In the genomic region with DNA sequence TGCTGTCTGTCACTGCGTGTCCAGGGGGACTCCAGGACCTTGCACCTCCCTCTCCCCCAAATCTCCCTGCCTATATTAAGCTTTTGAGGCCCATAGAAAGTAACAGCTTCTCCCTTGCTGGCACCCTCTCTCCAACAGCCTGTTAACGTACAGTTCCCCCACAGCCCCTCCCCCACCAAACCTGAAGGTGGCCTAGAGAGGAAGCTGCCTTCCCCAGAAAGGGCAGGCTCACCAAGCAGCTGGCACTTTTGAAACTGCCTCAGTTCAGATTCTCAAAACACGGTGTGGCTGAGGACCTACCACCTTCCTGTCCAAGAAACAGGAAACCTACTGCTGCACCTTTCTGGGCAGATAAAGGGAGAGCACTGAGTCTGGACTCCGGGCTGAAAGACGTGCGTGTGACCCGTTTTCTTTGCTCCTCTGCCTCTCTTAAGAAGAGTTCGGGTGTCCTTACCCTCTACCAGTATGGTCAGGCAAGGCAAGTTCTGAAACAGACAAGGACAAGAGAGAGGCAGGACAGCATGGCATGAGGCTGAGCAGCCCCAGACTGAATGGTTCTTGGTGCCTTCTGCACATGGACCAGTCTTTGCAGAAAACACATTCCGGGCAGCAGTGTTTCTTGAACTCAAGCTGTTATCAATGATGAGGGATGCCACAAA, we compare ENCODE assay signal across 8 mouse cellular contexts. TPM values are rescaled to one million over a fixed set of nuclear protein-coding genes. Genes with fewer than 3 reads are reported as not detected.
DNase-seq lines count a peak whose midpoint lies in the region; ATAC-seq lines count a peak whose summit lies in the region.

No protein-coding gene starts in this region.

- H3K4me3 ChIP-seq in neural tube, embryonic 11.5 days (ENCODE audit: low read depth, low read length): peak overlapping the region; percentile 98
- peak overlapping the region; percentile 99 for H3K4me3 ChIP-seq in embryonic facial prominence, embryonic 14.5 days (ENCODE audit: low read depth, low read length)
- peak overlapping the region; percentile 95 for H3K4me3 ChIP-seq in midbrain, embryonic 12.5 days

- H3K27ac ChIP-seq in neural tube, embryonic 11.5 days (ENCODE audit: low read depth, low read length): 0 out of 2 replicates have a peak overlapping the region, but pooled peaks have one; percentile 94
- H3K27ac ChIP-seq in embryonic facial prominence, embryonic 14.5 days (replicated peaks; ENCODE audit: low read depth, low read length): peak overlapping the region; percentile 99
- peak overlapping the region; percentile 97 for H3K27ac ChIP-seq in midbrain, embryonic 12.5 days (replicated peaks)

- no peaks in the 10 kb centered on the region for H3K9me3 ChIP-seq in neural tube, embryonic 11.5 days (ENCODE audit: control insufficient read depth, low read length)
- H3K9me3 ChIP-seq in embryonic facial prominence, embryonic 14.5 days (ENCODE audit: control insufficient read depth, low read length): no peaks in the 10 kb centered on the region
- no peaks in the 10 kb centered on the region for H3K9me3 ChIP-seq in midbrain, embryonic 12.5 days

- no peaks in the 10 kb centered on the region for H3K27me3 ChIP-seq in neural tube, embryonic 11.5 days (ENCODE audit: control insufficient read depth, insufficient read depth, low read length)
- H3K27me3 ChIP-seq in embryonic facial prominence, embryonic 14.5 days (replicated peaks; ENCODE audit: control insufficient read depth, insufficient read depth, low read length): no peaks in the 10 kb centered on the region
- no peaks in the 10 kb centered on the region for H3K27me3 ChIP-seq in midbrain, embryonic 12.5 days

- H3K4me2 ChIP-seq in neural tube, embryonic 11.5 days (ENCODE audit: low read depth): peak overlapping the region; percentile 78
- peak overlapping the region; percentile 80 for H3K4me2 ChIP-seq in embryonic facial prominence, embryonic 14.5 days (ENCODE audit: low read depth, low read length)
- peak overlapping the region; percentile 84 for H3K4me2 ChIP-seq in midbrain, embryonic 12.5 days (replicated peaks)

- ATAC-seq in neural tube, embryonic 11.5 days (ENCODE audit: insufficient read depth, low FRiP score, low TSS enrichment): no peak
- no peak for ATAC-seq in embryonic facial prominence, embryonic 14.5 days (ENCODE audit: low read depth)
- no peak for ATAC-seq in midbrain, embryonic 12.5 days (ENCODE audit: low FRiP score, low read depth)

- 72% methylated on average over 9 of the region's 9 CpGs for WGBS in neural tube, embryonic 11.5 days
- 49% methylated on average over 9 of the region's 9 CpGs for WGBS in embryonic facial prominence, embryonic 14.5 days
- WGBS in midbrain, embryonic 12.5 days: 65% methylated on average over 9 of the region's 9 CpGs

- DNase-seq in neural tube, embryonic 11.5 days (ENCODE audit: low spot score): no peak
- DNase-seq in neural tube, embryonic 10.5 days (ENCODE audit: extremely low spot score, low spot score): no peak
- DNase-seq in embryonic facial prominence, embryonic 14.5 days (ENCODE audit: low spot score): no peak
- peak; percentile 56 for DNase-seq in kidney, postnatal 10 days
- peak; percentile 81 to 90 for DNase-seq in thymus, adult 18-20 months
- no peak for DNase-seq in layer of hippocampus, postnatal 14 days (ENCODE audit: low spot score in 2 of 2)
- no peak for DNase-seq in adrenal gland, adult 18-20 months (ENCODE audit: low spot score in 2 of 2)

- no peaks in the 10 kb centered on the region for H3K36me3 ChIP-seq in neural tube, embryonic 11.5 days (ENCODE audit: control insufficient read depth, insufficient read depth, low read length)
- peaks cover 42% of the 10 kb centered on the region; the same call in 1 of the 2 replicates for H3K36me3 ChIP-seq in embryonic facial prominence, embryonic 14.5 days (ENCODE audit: control insufficient read depth, insufficient read depth, low read length)
- H3K36me3 ChIP-seq in midbrain, embryonic 12.5 days: peaks cover 33% of the 10 kb centered on the region

- peak overlapping the region; percentile 98 for H3K9ac ChIP-seq in neural tube, embryonic 11.5 days (ENCODE audit: low read length)
- peak overlapping the region; percentile 99 for H3K9ac ChIP-seq in embryonic facial prominence, embryonic 14.5 days (ENCODE audit: low read depth, low read length)
- H3K9ac ChIP-seq in midbrain, embryonic 12.5 days (replicated peaks): peak overlapping the region; percentile 97

- H3K4me1 ChIP-seq in neural tube, embryonic 11.5 days (ENCODE audit: control insufficient read depth, insufficient read depth, low read length): peaks cover 12% of the 10 kb centered on the region; the same call in 1 of the 2 replicates
- H3K4me1 ChIP-seq in embryonic facial prominence, embryonic 14.5 days (ENCODE audit: control insufficient read depth, insufficient read depth, low read length): peaks cover 18% of the 10 kb centered on the region
- peaks cover 37% of the 10 kb centered on the region for H3K4me1 ChIP-seq in midbrain, embryonic 12.5 days

RNA-seq across cellular contexts. Expression of a gene that starts 1.9 kb away (rescaled TPM):
- 123 TPM in 2 replicates for polyA plus RNA-seq in neural tube, embryonic 11.5 days (2014; fragmentation: Nextera tagmentation; extraction: Ambion mirVana)
- polyA plus RNA-seq in embryonic facial prominence, embryonic 14.5 days (2014; fragmentation: Nextera tagmentation; extraction: Ambion mirVana): 122 and 134 TPM in 2 replicates
- 142 and 147 TPM in 2 replicates for polyA plus RNA-seq in midbrain, embryonic 12.5 days (2016; fragmentation: Nextera tagmentation; extraction: Ambion mirVana)
- 10 to 100 TPM; 84.9 to 86.7 TPM for total RNA-seq in layer of hippocampus, postnatal 14 days (2021)
- 100 to 1,000 TPM; 151 to 170 TPM for total RNA-seq in adrenal gland, adult 18-20 months (2021)

RNA-seq across cellular contexts. Expression of a gene that starts 15.7 kb away (rescaled TPM):
- 39.1 and 40.6 TPM in 2 replicates for polyA plus RNA-seq in neural tube, embryonic 11.5 days (2014; fragmentation: Nextera tagmentation; extraction: Ambion mirVana)
- 26.7 and 30.2 TPM in 2 replicates for polyA plus RNA-seq in embryonic facial prominence, embryonic 14.5 days (2014; fragmentation: Nextera tagmentation; extraction: Ambion mirVana)
- 38.4 and 39.6 TPM in 2 replicates for polyA plus RNA-seq in midbrain, embryonic 12.5 days (2016; fragmentation: Nextera tagmentation; extraction: Ambion mirVana)
- 10 to 100 TPM; 25.4 to 25.7 TPM for total RNA-seq in layer of hippocampus, postnatal 14 days (2021)
- 10 to 100 TPM; 23.5 to 25.8 TPM for total RNA-seq in adrenal gland, adult 18-20 months (2021)

RNA-seq across cellular contexts. Expression of a gene that starts 44.4 kb away (rescaled TPM):
- 0.58 TPM in 2 replicates for polyA plus RNA-seq in neural tube, embryonic 11.5 days (2014; fragmentation: Nextera tagmentation; extraction: Ambion mirVana)
- polyA plus RNA-seq in embryonic facial prominence, embryonic 14.5 days (2014; fragmentation: Nextera tagmentation; extraction: Ambion mirVana): 4.7 and 7.0 TPM in 2 replicates
- 0.31 TPM in 1 of 2 replicates, not detected in the other for polyA plus RNA-seq in midbrain, embryonic 12.5 days (2016; fragmentation: Nextera tagmentation; extraction: Ambion mirVana)
- under 1 TPM; 0.72 to 0.83 TPM for total RNA-seq in layer of hippocampus, postnatal 14 days (2021)
- 10 to 100 TPM in 1 of 2 experiments, 1 to 10 TPM in 1; 8.9 to 13.5 TPM for total RNA-seq in adrenal gland, adult 18-20 months (2021)

RNA-seq across cellular contexts. Expression of a gene that starts 48.3 kb away (rescaled TPM):
- polyA plus RNA-seq in neural tube, embryonic 11.5 days (2014; fragmentation: Nextera tagmentation; extraction: Ambion mirVana): not detected in 2 replicates
- polyA plus RNA-seq in embryonic facial prominence, embryonic 14.5 days (2014; fragmentation: Nextera tagmentation; extraction: Ambion mirVana): 2.3 and 2.7 TPM in 2 replicates
- not detected in 2 replicates for polyA plus RNA-seq in midbrain, embryonic 12.5 days (2016; fragmentation: Nextera tagmentation; extraction: Ambion mirVana)
- total RNA-seq in layer of hippocampus, postnatal 14 days (2021): not detected
- 1 to 10 TPM; 1.5 to 2.4 TPM for total RNA-seq in adrenal gland, adult 18-20 months (2021)

Comparison
In these comparisons a context has a peak if more than half of its experiments do, and no peak if none do; other contexts are left out.
1. DNase-seq: peak in kidney, postnatal 10 days (single experiment) and thymus, adult 18-20 months (2 of 2); none in neural tube, embryonic 11.5 days (single experiment), neural tube, embryonic 10.5 days (single experiment), embryonic facial prominence, embryonic 14.5 days (single experiment), layer of hippocampus, postnatal 14 days (0 of 2) and adrenal gland, adult 18-20 months (0 of 2).
2. Peak in every context shown above with its lines, with median percentiles within 50 percentile points of each other: H3K27ac ChIP-seq, H3K4me2 ChIP-seq, H3K4me3 ChIP-seq and H3K9ac ChIP-seq.